Mouse (Mus musculus): Measurements from ENCODE around the gene Olfr111. TPM values are rescaled to one million over a fixed set of nuclear protein-coding genes. Genes with fewer than 3 reads are reported as not detected.
"Not testable (repeated sequence)": the region's sequence is repeated elsewhere in the genome, so short reads cannot be mapped to it uniquely, and the experiment has no call there.

Gene Olfr111
- polyA plus RNA-seq (2015; fragmentation: Nextera tagmentation; extraction: Ambion mirVana): not detected in 2 replicates

DNA sequence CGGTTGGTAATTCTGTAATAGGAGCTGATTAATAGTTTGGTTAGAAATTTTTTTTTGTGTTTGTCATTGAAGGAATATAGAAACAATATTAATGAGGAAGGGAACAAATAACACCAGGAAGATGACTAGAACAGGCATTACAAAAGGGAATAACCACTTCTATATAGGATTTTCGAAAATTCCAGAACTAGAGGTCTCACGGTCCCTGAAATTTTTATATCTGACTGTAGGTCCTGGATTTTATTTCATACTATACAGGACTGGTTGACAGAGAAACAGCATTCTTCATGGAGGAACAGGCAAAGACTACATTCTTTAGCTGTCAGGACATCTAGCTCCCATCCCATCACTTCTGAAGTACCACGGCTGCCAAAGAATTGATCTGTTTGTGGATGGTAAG is at the start of gene Olfr111:
Gene Olfr111 (plus strand): TSS at position 301 of the 400 bp plus-strand sequence.
- Histone ChIP-seq H3K9ac (ENCODE audit: low read depth, low read length) (no peak within 1 kb of the TSS), H3K27ac (ENCODE audit: low read depth, low read length) (no peak within 1 kb of the TSS), H3K4me1 (replicated peaks; ENCODE audit: control insufficient read depth, insufficient read depth, low read length) (no peaks in the 10 kb centered on the region), H3K27me3 (replicated peaks; ENCODE audit: control insufficient read depth, insufficient read depth, low read length) (no peaks in the 10 kb centered on the region), H3K4me3 (ENCODE audit: low read depth, low read length) (no peak within 1 kb of the TSS), H3K4me2 (replicated peaks; ENCODE audit: low read depth) (no peak within 1 kb of the TSS), H3K9me3 (ENCODE audit: control insufficient read depth) (no peaks in the 10 kb centered on the region), H3K36me3 (ENCODE audit: control insufficient read depth, insufficient read depth) (no peaks in the 10 kb centered on the region)
- 90% methylated on average over 4 of the region's 4 CpGs for WGBS
- no peak for TF ChIP-seq CTCF (IDR thresholded peaks at IDR 0.05; ENCODE audit: low read depth)
- ATAC-seq: no peak

DNA sequence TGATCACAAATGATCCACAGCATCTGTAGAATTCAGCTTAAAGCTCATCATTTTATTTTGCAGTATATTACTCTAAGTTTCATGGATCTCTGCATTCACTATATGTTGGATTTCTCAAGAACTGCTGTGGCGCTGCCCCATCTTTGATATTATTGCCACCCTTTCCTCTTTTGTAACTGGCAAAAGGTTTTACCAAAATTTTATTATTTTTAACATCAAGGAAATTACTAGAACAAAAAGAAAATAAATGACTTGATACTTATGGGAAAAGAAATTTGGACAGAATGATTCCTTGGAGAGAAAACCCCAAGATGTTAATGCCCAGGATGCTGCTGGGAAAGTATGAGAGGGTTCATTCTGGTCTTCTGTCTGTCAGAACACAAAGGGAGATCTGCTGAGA is 49.2 kb upstream of the Olfr111 start, which contains the start of gene Olfr109:
Gene Olfr109 (plus strand): TSS at position 301 of the 400 bp plus-strand sequence.
- Histone ChIP-seq H3K4me3 (ENCODE audit: low read depth, low read length) (no peak within 1 kb of the TSS), H3K36me3 (ENCODE audit: control insufficient read depth, insufficient read depth) (no peaks in the 10 kb centered on the region), H3K9ac (ENCODE audit: low read depth, low read length) (no peak within 1 kb of the TSS), H3K9me3 (ENCODE audit: control insufficient read depth) (no peaks in the 10 kb centered on the region), H3K27me3 (replicated peaks; ENCODE audit: control insufficient read depth, insufficient read depth, low read length) (no peaks in the 10 kb centered on the region), H3K4me2 (replicated peaks; ENCODE audit: low read depth) (no peak within 1 kb of the TSS), H3K4me1 (replicated peaks; ENCODE audit: control insufficient read depth, insufficient read depth, low read length) (no peaks in the 10 kb centered on the region), H3K27ac (ENCODE audit: low read depth, low read length) (no peak within 1 kb of the TSS)
- TF ChIP-seq CTCF (IDR thresholded peaks at IDR 0.05; ENCODE audit: low read depth): no peak
- WGBS: 98% methylated on average over 1 of the region's 1 CpGs
- no peak for ATAC-seq

DNA sequence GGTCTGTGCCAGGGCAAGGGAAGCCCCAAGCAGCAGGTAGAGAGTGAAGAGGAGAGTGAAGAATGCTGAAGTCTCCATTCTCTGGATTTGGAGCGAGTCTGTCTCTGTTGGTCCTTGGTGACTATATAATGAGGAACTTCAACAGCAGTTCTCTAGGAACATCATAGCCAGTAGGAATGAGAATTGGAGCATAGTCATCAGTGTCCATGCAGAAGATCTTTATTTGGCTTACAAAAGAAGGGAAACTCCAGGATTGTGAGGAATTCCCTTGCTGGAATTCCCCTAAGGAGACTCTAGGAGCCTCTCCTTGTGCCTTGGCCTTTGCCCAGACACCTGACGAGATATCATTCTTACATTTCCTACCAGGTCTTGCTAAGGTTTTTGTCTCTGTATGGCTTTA is 24.4 kb upstream of the Olfr111 start, which contains the start of gene H2-M2:
Gene H2-M2 (minus strand): TSS at position 101 of the 400 bp plus-strand sequence.
- Histone ChIP-seq H3K9ac (ENCODE audit: low read depth, low read length) (no peak within 1 kb of the TSS), H3K27me3 (replicated peaks; ENCODE audit: control insufficient read depth, insufficient read depth, low read length) (no peaks in the 10 kb centered on the region), H3K4me3 (ENCODE audit: low read depth, low read length) (no peak within 1 kb of the TSS), H3K4me2 (replicated peaks; ENCODE audit: low read depth) (no peak within 1 kb of the TSS), H3K4me1 (replicated peaks; ENCODE audit: control insufficient read depth, insufficient read depth, low read length) (no peaks in the 10 kb centered on the region), H3K27ac (ENCODE audit: low read depth, low read length) (no peak within 1 kb of the TSS), H3K36me3 (ENCODE audit: control insufficient read depth, insufficient read depth) (no peaks in the 10 kb centered on the region), H3K9me3 (ENCODE audit: control insufficient read depth) (no peaks in the 10 kb centered on the region)
- no peak for TF ChIP-seq CTCF (IDR thresholded peaks at IDR 0.05; ENCODE audit: low read depth)
- 0 out of 2 replicates have a peak, but pooled peaks have one; percentile 22 for ATAC-seq
- 66% methylated on average over 2 of the region's 2 CpGs for WGBS

GRCm38 (mm10) chr17:37491930-37492518 is 15.8 kb upstream of the Olfr111 start, which contains the start of gene Olfr110:
TSS of gene Olfr110 (plus strand) at chr17:37492468.
- no peak for ATAC-seq
- H3K4me3 ChIP-seq (ENCODE audit: low read depth, low read length): no peak within 1 kb of the TSS
- no peaks in the 10 kb centered on the region for H3K9me3 ChIP-seq (ENCODE audit: control insufficient read depth)
- 54% methylated on average over 1 of the region's 1 CpGs for WGBS
- no peaks in the 10 kb centered on the region for H3K36me3 ChIP-seq (ENCODE audit: control insufficient read depth, insufficient read depth)
- no peak within 1 kb of the TSS for H3K9ac ChIP-seq (ENCODE audit: low read depth, low read length)
- no peak within 1 kb of the TSS for H3K27ac ChIP-seq (ENCODE audit: low read depth, low read length)
- no peaks in the 10 kb centered on the region for H3K4me1 ChIP-seq (replicated peaks; ENCODE audit: control insufficient read depth, insufficient read depth, low read length)
- no peak for TF ChIP-seq CTCF (IDR thresholded peaks at IDR 0.05; ENCODE audit: low read depth)
- H3K27me3 ChIP-seq (replicated peaks; ENCODE audit: control insufficient read depth, insufficient read depth, low read length): no peaks in the 10 kb centered on the region
- no peak within 1 kb of the TSS for H3K4me2 ChIP-seq (replicated peaks; ENCODE audit: low read depth)

GRCm38 (mm10) chr17:37524612-37525011 is 16.8 kb downstream of the Olfr111 start:
- not testable (repeated sequence) for H3K4me3 ChIP-seq (ENCODE audit: low read depth, low read length); H3K4me1 ChIP-seq (replicated peaks; ENCODE audit: control insufficient read depth, insufficient read depth, low read length); H3K9me3 ChIP-seq (ENCODE audit: control insufficient read depth); H3K9ac ChIP-seq (ENCODE audit: low read depth, low read length); H3K4me2 ChIP-seq (replicated peaks; ENCODE audit: low read depth); H3K27ac ChIP-seq (ENCODE audit: low read depth, low read length); H3K36me3 ChIP-seq (ENCODE audit: control insufficient read depth, insufficient read depth); ATAC-seq; H3K27me3 ChIP-seq (replicated peaks; ENCODE audit: control insufficient read depth, insufficient read depth, low read length)

GRCm38 (mm10) chr17:37525427-37525826 is 17.6 kb downstream of the Olfr111 start:
- not testable (repeated sequence) for H3K27ac ChIP-seq (ENCODE audit: low read depth, low read length); ATAC-seq; H3K4me1 ChIP-seq (replicated peaks; ENCODE audit: control insufficient read depth, insufficient read depth, low read length); H3K4me2 ChIP-seq (replicated peaks; ENCODE audit: low read depth); H3K9me3 ChIP-seq (ENCODE audit: control insufficient read depth); H3K4me3 ChIP-seq (ENCODE audit: low read depth, low read length); H3K36me3 ChIP-seq (ENCODE audit: control insufficient read depth, insufficient read depth); H3K9ac ChIP-seq (ENCODE audit: low read depth, low read length); H3K27me3 ChIP-seq (replicated peaks; ENCODE audit: control insufficient read depth, insufficient read depth, low read length)
- 63% methylated on average over 1 of the region's 1 CpGs for WGBS

- TF ChIP-seq CTCF (IDR thresholded peaks at IDR 0.05; ENCODE audit: low read depth): no peak
- no peak for ATAC-seq
- no peaks in the 10 kb centered on the region for H3K4me1 ChIP-seq (replicated peaks; ENCODE audit: control insufficient read depth, insufficient read depth, low read length)
Measured at GRCm38 (mm10) chr17:37535173-37535572, 27.3 kb downstream of the Olfr111 start.

DNA sequence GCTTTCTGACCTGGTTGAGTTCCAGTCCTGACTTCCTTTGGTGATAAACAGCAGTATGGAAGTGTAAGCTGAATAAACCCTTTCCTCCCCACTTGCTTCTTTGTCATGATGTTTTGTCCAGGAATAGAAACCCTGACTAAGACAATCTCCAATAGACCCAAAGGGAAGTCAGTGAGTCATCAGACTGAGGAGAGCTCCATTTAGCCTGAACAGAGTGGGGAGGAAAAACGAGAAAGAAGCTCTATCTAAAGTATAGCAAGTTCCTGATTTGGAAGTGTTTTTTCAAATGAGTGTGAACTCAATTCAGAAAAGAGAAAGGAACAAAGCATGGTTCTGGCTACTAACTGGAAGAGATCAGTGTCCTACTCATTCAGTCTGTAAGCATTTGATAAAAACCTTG is 30.6 kb downstream of the Olfr111 start:
- ATAC-seq; H3K9ac ChIP-seq (ENCODE audit: low read depth, low read length); H3K4me2 ChIP-seq (replicated peaks; ENCODE audit: low read depth); H3K4me3 ChIP-seq (ENCODE audit: low read depth, low read length); H3K36me3 ChIP-seq (ENCODE audit: control insufficient read depth, insufficient read depth); H3K27ac ChIP-seq (ENCODE audit: low read depth, low read length); H3K4me1 ChIP-seq (replicated peaks; ENCODE audit: control insufficient read depth, insufficient read depth, low read length); H3K27me3 ChIP-seq (replicated peaks; ENCODE audit: control insufficient read depth, insufficient read depth, low read length); H3K9me3 ChIP-seq (ENCODE audit: control insufficient read depth): not testable (repeated sequence)
- 43% methylated on average over 1 of the region's 1 CpGs for WGBS

More at GRCm38 (mm10) chr17:37535173-37535572, 27.3 kb downstream of the Olfr111 start:
- Histone ChIP-seq H3K4me3 (ENCODE audit: low read depth, low read length) (no peak overlapping the region), H3K27ac (ENCODE audit: low read depth, low read length) (no peak overlapping the region), H3K9me3 (ENCODE audit: control insufficient read depth) (no peaks in the 10 kb centered on the region), H3K9ac (ENCODE audit: low read depth, low read length) (no peak overlapping the region), H3K4me2 (replicated peaks; ENCODE audit: low read depth) (no peak overlapping the region), H3K27me3 (replicated peaks; ENCODE audit: control insufficient read depth, insufficient read depth, low read length) (no peaks in the 10 kb centered on the region), H3K36me3 (ENCODE audit: control insufficient read depth, insufficient read depth) (no peaks in the 10 kb centered on the region)
